24 mouse cellular contexts compared by ENCODE assay signal in the genomic region with DNA sequence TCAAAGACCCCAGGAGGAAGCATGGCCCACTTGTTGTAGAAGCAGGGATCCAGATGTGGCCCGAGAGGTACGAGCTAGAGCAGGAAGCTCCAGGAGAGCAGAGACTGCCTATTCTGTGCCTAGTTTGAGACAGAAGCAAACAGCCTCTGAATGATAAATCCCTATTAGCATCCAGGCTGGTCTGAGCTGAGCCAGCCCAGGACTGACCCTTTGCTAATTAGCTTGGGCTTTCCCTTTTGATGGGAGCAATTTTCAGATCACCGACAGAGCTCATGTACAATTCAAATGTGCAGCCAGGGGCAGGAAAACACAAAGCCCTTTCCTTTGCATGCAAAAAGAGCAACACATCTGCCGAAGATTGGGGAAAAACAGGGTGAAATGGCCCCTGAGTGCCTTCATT. TPM values are rescaled to one million over a fixed set of nuclear protein-coding genes. Genes with fewer than 3 reads are reported as not detected.
DNase-seq lines count a peak whose midpoint lies in the region; ATAC-seq and TF ChIP-seq lines count a peak whose summit lies in the region.
"Had no signal": no experiment of that assay in that cellular context is flagged by ENCODE, and none has a peak within 500 bp of the region (broad histone marks: within the 10 kb centered on the region; RNA-seq: fewer than 3 reads in every experiment).

No protein-coding gene starts in this region.

- H3K4me3 ChIP-seq in hindbrain, embryonic 11.5 days (ENCODE audit: low read depth, low read length): no peak overlapping the region
- no peak overlapping the region for H3K4me3 ChIP-seq in hindbrain, embryonic 16.5 days (ENCODE audit: low read length)
- H3K4me3 ChIP-seq in hindbrain, embryonic 14.5 days (replicated peaks; ENCODE audit: low read length): no peak overlapping the region
- no peak overlapping the region for H3K4me3 ChIP-seq in midbrain, embryonic 16.5 days (ENCODE audit: low read depth, low read length)
- H3K4me3 ChIP-seq in liver, postnatal 0 days (ENCODE audit: low read depth, low read length): no peak overlapping the region
- H3K4me3 ChIP-seq: heart, embryonic 12.5 days; kidney, embryonic 15.5 days; limb, embryonic 12.5 days had no signal

- 51% methylated on average over 4 of the region's 4 CpGs for WGBS in hindbrain, embryonic 11.5 days
- WGBS in hindbrain, embryonic 16.5 days: 37% methylated on average over 4 of the region's 4 CpGs
- 35% methylated on average over 4 of the region's 4 CpGs for WGBS in hindbrain, embryonic 14.5 days
- 14% methylated on average over 4 of the region's 4 CpGs for WGBS in midbrain, embryonic 16.5 days
- 77% methylated on average over 4 of the region's 4 CpGs for WGBS in liver, postnatal 0 days (ENCODE audit: insufficient replicate concordance)

- TF ChIP-seq EP300 in liver, postnatal 0 days (IDR thresholded peaks at IDR 0.05; ENCODE audit: low read depth): no peak

- ATAC-seq in hindbrain, embryonic 11.5 days (ENCODE audit: low FRiP score): no peak
- ATAC-seq in hindbrain, embryonic 16.5 days: no peak
- ATAC-seq in hindbrain, embryonic 14.5 days (ENCODE audit: low FRiP score): no peak
- ATAC-seq in midbrain, embryonic 16.5 days: peak; percentile 29; the same call in 1 of the 2 replicates
- ATAC-seq in liver, postnatal 0 days: no peak
- ATAC-seq in granulocyte monocyte progenitor cell, adult 5-6 weeks (replicated peaks; ENCODE audit: poor library complexity, severe bottlenecking): no peak

- no peaks in the 10 kb centered on the region for H3K27me3 ChIP-seq in hindbrain, embryonic 11.5 days (ENCODE audit: control insufficient read depth, insufficient read depth, low read length)
- H3K27me3 ChIP-seq in hindbrain, embryonic 16.5 days (replicated peaks; ENCODE audit: control insufficient read depth, insufficient read depth, low read length): no peaks in the 10 kb centered on the region
- H3K27me3 ChIP-seq in hindbrain, embryonic 14.5 days (ENCODE audit: control insufficient read depth, insufficient read depth, low read length): no peaks in the 10 kb centered on the region
- H3K27me3 ChIP-seq in midbrain, embryonic 16.5 days (ENCODE audit: control insufficient read depth, insufficient read depth, low read depth, low read length): no peaks in the 10 kb centered on the region
- no peaks in the 10 kb centered on the region for H3K27me3 ChIP-seq in liver, postnatal 0 days (ENCODE audit: insufficient read depth, low read length)
- H3K27me3 ChIP-seq: CH12.LX; heart, embryonic 12.5 days; kidney, embryonic 15.5 days; limb, embryonic 12.5 days had no signal

- TF ChIP-seq CTCF in brain, embryonic 14.5 days (IDR thresholded peaks at IDR 0.05; ENCODE audit: borderline replicate concordance, extremely low read depth, insufficient read depth, insufficient read length): no peak
- no peak for TF ChIP-seq CTCF in liver, postnatal 0 days (IDR thresholded peaks at IDR 0.05; ENCODE audit: low read depth)

- TF ChIP-seq POLR2A in brain, embryonic 14.5 days (IDR thresholded peaks at IDR 0.05; ENCODE audit: borderline replicate concordance, extremely low read depth, insufficient read depth, insufficient read length, poor library complexity, severe bottlenecking): no peak

- H3K4me2 ChIP-seq in hindbrain, embryonic 11.5 days (replicated peaks; ENCODE audit: low read depth, low read length): no peak overlapping the region
- H3K4me2 ChIP-seq in hindbrain, embryonic 16.5 days (ENCODE audit: low read length): no peak overlapping the region
- H3K4me2 ChIP-seq in hindbrain, embryonic 14.5 days (replicated peaks): no peak overlapping the region
- H3K4me2 ChIP-seq in midbrain, embryonic 16.5 days (ENCODE audit: low read length): no peak overlapping the region
- H3K4me2 ChIP-seq in liver, postnatal 0 days (ENCODE audit: low read depth, low read length): no peak overlapping the region
- H3K4me2 ChIP-seq: heart, embryonic 12.5 days; kidney, embryonic 15.5 days; limb, embryonic 12.5 days; liver, embryonic 11.5 days had no signal

- no peak overlapping the region for H3K27ac ChIP-seq in hindbrain, embryonic 11.5 days (ENCODE audit: low read depth, low read length)
- no peak overlapping the region for H3K27ac ChIP-seq in hindbrain, embryonic 16.5 days (ENCODE audit: low read depth, low read length)
- H3K27ac ChIP-seq in hindbrain, embryonic 14.5 days: 0 out of 2 replicates have a peak overlapping the region, but pooled peaks have one; percentile 4
- peak overlapping the region; percentile 43 for H3K27ac ChIP-seq in midbrain, embryonic 16.5 days (ENCODE audit: low read length)
- no peak overlapping the region for H3K27ac ChIP-seq in liver, postnatal 0 days (ENCODE audit: low read depth)
- H3K27ac ChIP-seq: kidney, embryonic 15.5 days; limb, embryonic 12.5 days had no signal

- H3K4me1 ChIP-seq in hindbrain, embryonic 11.5 days (replicated peaks; ENCODE audit: control insufficient read depth, insufficient read depth, low read length): peaks cover 3% of the 10 kb centered on the region; the same call in 1 of the 2 replicates
- H3K4me1 ChIP-seq in hindbrain, embryonic 16.5 days (ENCODE audit: control insufficient read depth, insufficient read depth, low read depth, low read length): peaks cover 22% of the 10 kb centered on the region
- peaks cover 15% of the 10 kb centered on the region; the same call in 1 of the 2 replicates for H3K4me1 ChIP-seq in hindbrain, embryonic 14.5 days (replicated peaks; ENCODE audit: control insufficient read depth, insufficient read depth, low read length)
- peaks cover 15% of the 10 kb centered on the region for H3K4me1 ChIP-seq in midbrain, embryonic 16.5 days (ENCODE audit: control insufficient read depth, insufficient read depth, low read length)
- no peaks in the 10 kb centered on the region for H3K4me1 ChIP-seq in liver, postnatal 0 days (ENCODE audit: insufficient read depth)
- H3K4me1 ChIP-seq: heart, embryonic 12.5 days; kidney, embryonic 15.5 days; limb, embryonic 12.5 days had no signal

- no peaks in the 10 kb centered on the region for H3K36me3 ChIP-seq in hindbrain, embryonic 11.5 days (ENCODE audit: control insufficient read depth, insufficient read depth, low read length)
- H3K36me3 ChIP-seq in hindbrain, embryonic 16.5 days (ENCODE audit: control insufficient read depth, insufficient read depth, low read length): no peaks in the 10 kb centered on the region
- H3K36me3 ChIP-seq in hindbrain, embryonic 14.5 days (replicated peaks; ENCODE audit: control insufficient read depth, insufficient read depth): no peaks in the 10 kb centered on the region
- no peaks in the 10 kb centered on the region for H3K36me3 ChIP-seq in midbrain, embryonic 16.5 days (ENCODE audit: control insufficient read depth, insufficient read depth, low read length)
- no peaks in the 10 kb centered on the region for H3K36me3 ChIP-seq in liver, postnatal 0 days (replicated peaks; ENCODE audit: insufficient read depth, low read length)
- H3K36me3 ChIP-seq: heart, embryonic 12.5 days; kidney, embryonic 15.5 days; limb, embryonic 12.5 days had no signal

- DNase-seq in hindbrain, embryonic 11.5 days (ENCODE audit: low spot score): peak; percentile 5
- peak; percentile 72 for DNase-seq in brain, embryonic 14.5 days (ENCODE audit: low read depth)
- DNase-seq in hindbrain, embryonic 14.5 days (ENCODE audit: low spot score): no peak
- no peak for DNase-seq in liver, postnatal 0 days
- DNase-seq: B cell, adult 2 months; cerebellum, adult 8-10 months; heart, adult 11 months; kidney, adult 11 months; layer of hippocampus, postnatal 36 days; lung, adult 18-20 months; right cerebral cortex, postnatal 25 days; spleen, adult 18-20 months; thymus, postnatal 14 days had no signal

- H3K9me3 ChIP-seq in hindbrain, embryonic 11.5 days (ENCODE audit: control insufficient read depth, low read length): no peaks in the 10 kb centered on the region
- H3K9me3 ChIP-seq in hindbrain, embryonic 16.5 days (ENCODE audit: control insufficient read depth, low read length): no peaks in the 10 kb centered on the region
- H3K9me3 ChIP-seq in hindbrain, embryonic 14.5 days (ENCODE audit: control insufficient read depth, low read length): no peaks in the 10 kb centered on the region
- no peaks in the 10 kb centered on the region for H3K9me3 ChIP-seq in midbrain, embryonic 16.5 days (replicated peaks; ENCODE audit: control insufficient read depth, low read length, poor library complexity, severe bottlenecking)
- H3K9me3 ChIP-seq in liver, postnatal 0 days (ENCODE audit: low read length): no peaks in the 10 kb centered on the region
- H3K9me3 ChIP-seq: heart, embryonic 12.5 days; kidney, embryonic 15.5 days; limb, embryonic 12.5 days had no signal

- no peak overlapping the region for H3K9ac ChIP-seq in hindbrain, embryonic 11.5 days (ENCODE audit: low read depth, low read length)
- no peak overlapping the region for H3K9ac ChIP-seq in hindbrain, embryonic 16.5 days (ENCODE audit: low read depth, low read length)
- no peak overlapping the region for H3K9ac ChIP-seq in hindbrain, embryonic 14.5 days
- H3K9ac ChIP-seq in midbrain, embryonic 16.5 days (ENCODE audit: low read depth, low read length): no peak overlapping the region
- no peak overlapping the region for H3K9ac ChIP-seq in liver, postnatal 0 days (replicated peaks)
- H3K9ac ChIP-seq: heart, embryonic 12.5 days; kidney, embryonic 15.5 days; limb, embryonic 12.5 days had no signal

RNA-seq across cellular contexts. Expression of a gene that starts 54.2 kb away (rescaled TPM):
- polyA plus RNA-seq in hindbrain, embryonic 11.5 days (2014; fragmentation: Nextera tagmentation; extraction: Ambion mirVana): 1.3 and 1.9 TPM in 2 replicates
- polyA plus RNA-seq in hindbrain, embryonic 16.5 days (2015; fragmentation: Nextera tagmentation; extraction: Ambion mirVana): 9.9 and 11.2 TPM in 2 replicates
- polyA plus RNA-seq in brain, embryonic 14.5 days (2012; rRNA removed): 20.0 and 31.8 TPM in 2 replicates
- polyA plus RNA-seq in hindbrain, embryonic 14.5 days (2014; fragmentation: Nextera tagmentation; extraction: Ambion mirVana): 8.3 and 9.0 TPM in 2 replicates
- 13.7 TPM in 2 replicates for polyA plus RNA-seq in midbrain, embryonic 16.5 days (2015; fragmentation: Nextera tagmentation; extraction: Ambion mirVana)
- not detected in 2 replicates for polyA plus RNA-seq in liver, postnatal 0 days (2015; fragmentation: Nextera tagmentation; extraction: Ambion mirVana)
- total RNA-seq in granulocyte monocyte progenitor cell, adult 5-6 weeks (2014; fragmentation: Nextera tagmentation): not detected in 2 replicates
- not detected in 2 replicates for total RNA-seq in granulocyte monocyte progenitor cell, adult 5-6 weeks (2017)
- total RNA-seq: megakaryocyte progenitor cell, adult 5-6 weeks; MEL; monocyte, adult 5-6 weeks had no signal

Comparison
In these comparisons a context has a peak if more than half of its experiments do, and no peak if none do; other contexts are left out.
1. DNase-seq: peak in hindbrain, embryonic 11.5 days (single experiment) and brain, embryonic 14.5 days (single experiment); none in hindbrain, embryonic 14.5 days (single experiment) and liver, postnatal 0 days (single experiment).
2. H3K27ac ChIP-seq: peak in hindbrain, embryonic 14.5 days (single experiment) and midbrain, embryonic 16.5 days (single experiment); none in hindbrain, embryonic 11.5 days (single experiment), hindbrain, embryonic 16.5 days (single experiment) and liver, postnatal 0 days (single experiment).